Mouse (Mus musculus): Measurements from ENCODE around the gene Prrg3.
"Not testable (repeated sequence)": the region's sequence is repeated elsewhere in the genome, so short reads cannot be mapped to it uniquely, and the experiment has no call there.

The Prrg3 gene

GRCm38 (mm10) chrX:71962073-71963051, at the start of gene Prrg3:
Prrg3 (plus strand) TSS chrX:71962624.
- peak in 1 of 2 experiments; percentile 2 for DNase-seq

DNA sequence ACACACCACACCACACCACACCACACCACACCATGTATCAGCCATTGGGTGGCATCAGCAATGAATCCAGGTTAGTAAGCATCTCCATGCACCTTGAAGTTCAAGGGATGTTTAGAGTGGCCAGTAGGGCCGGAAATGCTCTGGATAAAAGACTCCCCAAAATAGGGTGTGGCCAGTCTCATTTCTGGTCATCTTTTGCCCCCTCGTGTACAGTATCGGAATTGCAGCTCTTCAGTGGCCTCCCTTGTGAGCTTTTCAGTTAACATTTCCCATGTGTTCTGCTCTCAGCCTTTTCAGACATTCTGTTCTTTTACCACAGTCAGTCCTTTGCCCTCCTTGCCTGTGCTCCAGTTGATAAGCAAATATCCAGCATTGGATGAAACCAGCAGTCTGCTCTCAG, 15.8 kb upstream of the Prrg3 start:
- DNase-seq, result peak; percentile 5 to 63

DNA sequence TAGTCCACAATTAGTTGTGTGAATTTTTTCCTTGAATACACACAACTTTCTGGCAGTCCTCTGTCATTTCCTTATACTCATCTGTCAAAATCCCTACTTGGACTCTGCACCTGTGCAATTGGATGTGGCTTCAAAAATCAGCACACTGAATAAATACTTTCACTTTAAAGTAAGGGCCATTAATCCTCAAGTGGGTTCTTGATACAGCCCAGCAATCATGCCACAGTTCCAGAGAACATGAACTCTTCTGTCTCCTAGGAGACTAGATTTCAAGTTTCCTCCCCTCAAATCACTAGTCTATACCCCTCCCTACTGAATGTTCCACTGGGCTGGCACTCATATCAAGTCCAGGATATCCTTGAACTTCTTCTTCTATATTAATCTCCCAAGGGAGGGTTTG, 4.1 kb upstream of the Prrg3 start:
- DNase-seq, result no peak

- no peak for DNase-seq
Measured at GRCm38 (mm10) chrX:71963275-71963912, 970 bp downstream of the Prrg3 start.

- DNase-seq, result no peak
Measured at GRCm38 (mm10) chrX:71968216-71968615, 5.8 kb downstream of the Prrg3 start.

DNA sequence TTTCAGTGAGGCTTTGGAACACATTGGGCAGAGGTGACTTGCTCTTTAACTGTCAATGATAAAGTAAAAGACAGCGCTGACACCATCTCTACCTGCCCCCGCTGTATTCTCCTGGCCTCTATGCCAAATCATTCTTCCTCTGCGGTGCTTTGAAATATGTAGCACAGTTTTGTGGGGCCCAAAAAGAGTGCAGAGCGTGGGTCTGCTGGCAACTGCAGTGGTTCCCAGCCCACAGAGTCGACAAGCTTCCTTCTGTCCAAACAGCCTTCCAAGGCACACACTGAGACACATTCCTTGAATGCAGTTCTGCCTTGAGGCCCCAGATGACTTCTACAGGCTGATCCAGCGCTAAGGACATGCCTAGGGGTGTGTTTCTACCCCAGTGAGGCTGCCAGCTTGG, 6.4 kb downstream of the Prrg3 start:
- DNase-seq, result no peak

DNA sequence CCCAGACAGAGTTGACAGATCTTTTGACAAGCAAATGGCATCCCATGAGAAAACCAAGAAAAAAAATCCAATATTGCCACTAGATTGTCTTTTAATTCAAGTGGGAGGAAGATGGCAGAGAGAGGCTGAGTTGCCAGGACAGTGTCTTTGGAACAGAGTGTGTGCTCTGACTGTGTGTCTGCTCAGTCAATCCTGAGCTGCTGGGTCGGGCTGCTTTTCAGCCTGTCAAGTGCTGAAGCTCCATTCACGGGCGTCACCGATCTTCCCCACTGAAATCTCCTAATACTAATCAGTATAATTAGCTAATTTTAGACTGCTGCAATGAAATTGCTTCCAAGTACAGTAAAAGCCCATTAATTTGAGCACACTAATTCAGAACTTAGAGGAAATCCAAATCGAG, 8.9 kb downstream of the Prrg3 start:
- DNase-seq, result no peak

DNA sequence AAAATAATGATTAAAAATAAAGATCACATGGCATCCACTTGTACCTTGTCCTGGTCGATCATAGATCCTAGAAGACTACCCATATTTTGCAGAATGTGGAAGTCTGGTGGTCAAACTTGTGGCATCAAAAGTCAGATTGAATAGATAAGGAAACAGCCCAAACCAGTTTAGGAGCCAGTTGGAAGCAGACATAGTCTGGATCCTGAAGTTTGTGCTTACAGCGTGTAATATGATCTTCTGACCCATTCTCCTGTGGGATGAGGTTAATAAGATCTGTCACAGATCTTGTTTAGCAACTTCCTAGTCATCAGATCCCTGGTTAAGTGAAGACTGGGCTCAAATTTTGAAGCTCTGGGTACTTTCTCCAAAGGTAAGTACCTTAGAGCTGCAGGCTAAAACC, 10.3 kb downstream of the Prrg3 start, which contains the start of gene Fate1:
TSS of gene Fate1 (plus strand) at position 301 of the 400 bp plus-strand sequence.
- no peak for DNase-seq

DNA sequence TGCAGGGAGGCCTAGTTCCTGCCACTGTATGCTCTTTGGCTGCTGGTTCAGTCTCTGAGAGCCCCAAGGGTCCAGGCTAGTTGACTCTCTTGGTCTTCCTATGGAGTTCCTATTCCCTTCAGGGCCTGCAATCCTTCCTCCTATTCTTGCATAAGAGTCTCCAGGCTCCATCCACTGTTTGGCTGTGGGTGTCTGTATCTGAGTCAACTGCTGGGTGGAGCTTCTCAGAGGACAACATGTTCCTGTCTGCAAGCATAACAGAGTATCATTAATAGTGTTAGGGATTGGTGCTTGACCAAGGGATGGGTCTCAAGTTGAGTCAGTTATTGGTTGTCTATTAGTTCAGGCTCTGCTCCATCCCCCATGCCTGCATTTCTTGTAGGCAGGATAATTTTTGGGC, 15.3 kb downstream of the Prrg3 start:
- DNase-seq, result not testable (repeated sequence)

- no peak for DNase-seq
Measured at GRCm38 (mm10) chrX:71980443-71980842, 18.0 kb downstream of the Prrg3 start.

GRCm38 (mm10) chrX:71981322-71981721, 18.9 kb downstream of the Prrg3 start:
- no peak for DNase-seq

- no peak for DNase-seq
Measured at GRCm38 (mm10) chrX:71983205-71983604, 20.8 kb downstream of the Prrg3 start.

- DNase-seq, result peak in 1 of 2 experiments; percentile 41
Measured at GRCm38 (mm10) chrX:71983775-71984174, 21.4 kb downstream of the Prrg3 start.

GRCm38 (mm10) chrX:71991549-71991948, 29.1 kb downstream of the Prrg3 start, which contains the start of gene Cnga2:
Cnga2 (plus strand) TSS chrX:71991849.
- DNase-seq, result no peak

GRCm38 (mm10) chrX:71995972-71996371, 33.5 kb downstream of the Prrg3 start:
- no peak for DNase-seq

- DNase-seq, result no peak
Measured at GRCm38 (mm10) chrX:72009930-72010329, 47.5 kb downstream of the Prrg3 start.

DNA sequence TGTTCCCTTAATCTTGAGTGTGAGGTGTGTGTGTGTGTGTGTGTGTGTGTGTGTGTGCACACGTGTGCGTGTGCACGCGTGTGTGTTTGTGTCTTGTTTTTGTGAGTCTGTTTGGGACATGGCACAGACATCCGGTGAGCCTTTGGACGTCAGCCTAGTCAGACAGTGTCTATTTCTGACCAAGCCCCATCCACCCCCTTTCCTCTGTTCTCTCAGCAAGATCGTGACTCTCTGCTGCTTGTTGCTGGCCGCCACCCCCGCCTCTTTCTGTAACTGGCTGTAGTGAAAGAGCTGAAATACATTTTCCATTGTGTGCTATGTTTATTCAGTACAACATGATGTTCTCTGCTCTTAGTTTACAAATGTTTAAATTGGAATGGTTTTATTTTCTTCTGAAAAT, 49.8 kb downstream of the Prrg3 start:
- peak in 1 of 2 experiments; percentile 13 for DNase-seq

DNA sequence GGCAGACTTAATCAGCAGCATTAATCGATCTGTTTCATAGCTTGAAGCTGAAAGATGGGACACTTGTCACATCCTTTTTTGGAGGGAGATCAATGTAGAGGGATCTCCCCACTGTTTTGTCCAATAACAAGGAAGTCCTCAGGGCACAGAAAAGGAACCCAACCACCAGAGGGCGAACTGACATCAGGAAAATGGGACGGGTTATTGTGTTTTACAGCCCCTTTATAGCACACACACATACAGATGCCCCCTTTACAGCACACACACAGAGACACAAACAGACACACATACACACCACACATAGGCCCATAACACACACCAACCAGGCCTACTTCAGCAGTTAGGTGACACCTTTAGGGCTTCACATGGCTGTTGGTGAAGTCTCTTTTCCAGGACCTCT, 50.4 kb downstream of the Prrg3 start:
- DNase-seq, result peak in 1 of 2 experiments; percentile 61

DNA sequence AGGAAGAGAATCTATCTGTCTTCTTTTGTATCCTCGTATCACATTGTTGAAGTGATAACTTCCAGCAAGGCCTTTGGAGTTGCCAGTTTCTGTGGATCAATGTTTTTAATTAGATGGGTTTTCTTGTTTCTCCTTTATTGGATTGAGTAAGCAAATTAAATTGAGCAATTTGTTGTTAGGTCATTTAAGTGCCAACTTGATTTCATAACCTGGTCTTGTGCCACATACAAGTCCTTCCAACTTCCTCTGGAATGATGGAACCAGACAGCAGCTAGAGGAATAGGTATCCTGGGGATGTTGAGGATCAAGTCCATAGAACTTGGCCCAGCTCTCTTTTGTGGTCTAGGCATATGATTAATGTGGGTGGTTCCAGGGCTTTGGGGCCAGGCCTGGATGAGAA, 59.8 kb downstream of the Prrg3 start:
- DNase-seq, result no peak

Data from kidney, postnatal 36 days (tissue).